Mouse (Mus musculus) kidney, postnatal 0 days (tissue): ENCODE measurements around the gene Gmds. TPM values are rescaled to one million over a fixed set of nuclear protein-coding genes. Genes with fewer than 3 reads are reported as not detected.

ENCODE experiments used
- ATAC-seq: fragments of 200-750 bp; cut with Nextera tagmentation; replicated peaks from 2 replicates; pipeline ENCODE4 v1.8.0; 2017; ENCODE audit warnings: low read depth, moderate number of reproducible peaks, moderate TSS enrichment, moderate library complexity; ENCODE audit not compliant: low FRiP score
- DNase-seq: peaks from one replicate; pipeline ENCODE4 v3.0.0-alpha.2; 2016; ENCODE audit warnings: low spot score
- H3K27ac ChIP-seq: fragments of 300-500 bp; sonication (generic); 2 replicates; pipeline ENCODE4 v1.5.1; 2014; ENCODE audit warnings: mild to moderate bottlenecking
- H3K27me3 ChIP-seq: fragments of 300-500 bp; sonication (generic); 2 replicates; pipeline ENCODE4 v1.6.1; 2014; ENCODE audit warnings: low read length, mixed read lengths; ENCODE audit not compliant: insufficient read depth
- H3K36me3 ChIP-seq: fragments of 300-500 bp; sonication (generic); 2 replicates; pipeline ENCODE4 v1.6.1; 2014; ENCODE audit warnings: low read length, mixed read lengths; ENCODE audit not compliant: insufficient read depth
- H3K4me1 ChIP-seq: fragments of 300-500 bp; sonication (generic); replicated peaks from 2 replicates; pipeline ENCODE4 v1.6.1; 2014; ENCODE audit warnings: antibody characterized with exemption, low read length, mixed read lengths; ENCODE audit not compliant: insufficient read depth
- H3K4me2 ChIP-seq: fragments of 300-500 bp; sonication (generic); 2 replicates; pipeline ENCODE4 v1.6.1; 2014; ENCODE audit warnings: mild to moderate bottlenecking, low read length, moderate library complexity, mixed read lengths
- H3K4me3 ChIP-seq: fragments of 300-500 bp; sonication (generic); replicated peaks from 2 replicates; pipeline ENCODE4 v1.5.1; 2014; ENCODE audit warnings: low read depth, low read length
- H3K9ac ChIP-seq: fragments of 300-500 bp; sonication (generic); 2 replicates; pipeline ENCODE4 v1.6.1; 2014; ENCODE audit warnings: low read depth, low read length
- H3K9me3 ChIP-seq: fragments of 300-500 bp; sonication (generic); replicated peaks from 2 replicates; pipeline ENCODE4 v1.6.1; 2016; ENCODE audit warnings: low read length, inconsistent platforms, mixed read lengths
- CTCF ChIP-seq: IDR thresholded peaks from 2 replicates; pipeline ENCODE4 v1.5.1; 2016; ENCODE audit warnings: antibody characterized with exemption, low read depth, mild to moderate bottlenecking, moderate library complexity
- WGBS: fragments of 180-500 bp; shearing (Covaris S2); extraction: QIAGEN DNeasy Blood & Tissue Kit; methylation state at CpG from one replicate; pipeline ENCODE4 v1.1.7; 2014; 5-methylcytosine and 5-hydroxymethylcytosine counted together
- polyA plus RNA-seq: library from polyadenylated mRNA; unstranded; fragments of >200 nt; fragmentation: Nextera tagmentation; extraction: Ambion mirVana; gene quantifications from 2 replicates; pipeline ENCODE4 v1.2.1, GENCODE M21; 2015

Gene Gmds
- polyA plus RNA-seq, 1 experiment from 2014 or later: 32.7 TPM

- Histone ChIP-seq H3K9me3 (no peaks in the 10 kb centered on the region), H3K4me2 (no peak overlapping the region), H3K9ac (no peak overlapping the region), H3K4me1 (no peaks in the 10 kb centered on the region), H3K27me3 (no peaks in the 10 kb centered on the region), H3K27ac (no peak overlapping the region), H3K36me3 (no peaks in the 10 kb centered on the region), H3K4me3 (no peak overlapping the region)
- TF ChIP-seq CTCF: no peak
- no peak for ATAC-seq
- WGBS: 93% methylated on average over 1 of the region's 1 CpGs
- DNase-seq: no peak
Observed at GRCm38 (mm10) chr13:31929299-31929698, 409.2 kb downstream of the Gmds start.

GRCm38 (mm10) chr13:31926599-31926998, 411.9 kb downstream of the Gmds start:
- TF ChIP-seq CTCF: no peak
- Histone ChIP-seq H3K9me3 (no peaks in the 10 kb centered on the region), H3K4me3 (no peak overlapping the region), H3K36me3 (no peaks in the 10 kb centered on the region), H3K4me1 (no peaks in the 10 kb centered on the region), H3K4me2 (no peak overlapping the region), H3K9ac (no peak overlapping the region), H3K27me3 (no peaks in the 10 kb centered on the region), H3K27ac (no peak overlapping the region)
- DNase-seq (no peak), ATAC-seq (no peak)
- 80% methylated on average over 5 of the region's 5 CpGs for WGBS

- TF ChIP-seq CTCF: no peak
- WGBS: 69% methylated on average over 4 of the region's 4 CpGs
- Histone ChIP-seq H3K36me3 (no peaks in the 10 kb centered on the region), H3K27me3 (no peaks in the 10 kb centered on the region), H3K4me2 (no peak overlapping the region), H3K27ac (no peak overlapping the region), H3K9me3 (no peaks in the 10 kb centered on the region), H3K4me1 (no peaks in the 10 kb centered on the region), H3K4me3 (no peak overlapping the region), H3K9ac (no peak overlapping the region)
- DNase-seq (no peak), ATAC-seq (no peak)
Observed at GRCm38 (mm10) chr13:31924506-31924905, 414.0 kb downstream of the Gmds start.

DNA sequence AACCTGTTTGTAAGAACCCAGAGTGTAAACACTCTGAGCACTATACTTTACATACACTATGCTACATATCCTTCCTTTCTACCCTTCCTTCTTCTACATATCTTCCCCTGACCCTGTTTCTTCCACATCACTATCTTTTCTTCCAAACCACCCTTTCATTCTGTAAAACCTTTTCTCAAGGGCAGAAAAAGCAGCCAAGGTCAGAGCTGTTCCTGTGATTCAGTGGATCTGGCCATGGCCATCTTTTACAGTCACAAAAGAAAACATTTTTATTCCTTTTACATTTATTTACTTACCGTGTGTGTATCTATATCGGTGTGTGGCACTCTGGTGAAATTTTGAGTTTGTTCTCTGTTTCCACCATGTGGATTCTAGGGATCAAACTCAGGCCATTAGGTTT, 418.8 kb downstream of the Gmds start:
- no peaks in the 10 kb centered on the region for H3K36me3 ChIP-seq
- DNase-seq (no peak), ATAC-seq (no peak)
- no peak overlapping the region for H3K27ac ChIP-seq
- no peak overlapping the region for H3K9ac ChIP-seq
- no peak for TF ChIP-seq CTCF
- no peak overlapping the region for H3K4me3 ChIP-seq
- H3K4me1 ChIP-seq: 0 out of 2 replicates have a peak, but pooled peaks cover 5% of the 10 kb centered on the region
- 79% methylated on average over 2 of the region's 2 CpGs for WGBS
- H3K27me3 ChIP-seq: no peaks in the 10 kb centered on the region
- H3K9me3 ChIP-seq: no peaks in the 10 kb centered on the region
- H3K4me2 ChIP-seq: no peak overlapping the region

DNA sequence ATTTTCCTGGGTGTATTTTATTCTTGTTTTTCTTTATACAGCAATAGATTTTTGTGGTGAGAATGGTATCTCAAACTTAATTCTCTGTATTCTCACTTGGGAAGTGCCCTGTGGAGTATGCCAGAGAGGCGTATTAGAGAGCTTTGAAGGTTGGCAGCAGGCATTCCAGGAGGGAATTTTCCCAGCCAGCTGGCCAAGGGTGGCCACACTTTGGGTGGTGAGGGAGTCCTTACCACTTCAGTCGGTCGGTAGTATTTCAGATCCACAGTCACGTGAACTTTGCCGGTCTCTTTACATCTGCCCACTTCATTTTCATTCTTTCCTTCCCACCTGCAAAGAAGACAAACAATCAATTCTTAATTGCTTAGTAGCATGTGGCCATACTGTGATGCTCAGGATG, 421.2 kb downstream of the Gmds start:
- ATAC-seq (no peak), DNase-seq (no peak)
- no peaks in the 10 kb centered on the region for H3K36me3 ChIP-seq
- TF ChIP-seq CTCF: no peak
- H3K4me1 ChIP-seq: 0 out of 2 replicates have a peak, but pooled peaks cover 5% of the 10 kb centered on the region
- H3K27ac ChIP-seq: no peak overlapping the region
- H3K9me3 ChIP-seq: no peaks in the 10 kb centered on the region
- no peak overlapping the region for H3K4me2 ChIP-seq
- WGBS: 80% methylated on average over 5 of the region's 5 CpGs
- no peak overlapping the region for H3K4me3 ChIP-seq
- no peak overlapping the region for H3K9ac ChIP-seq
- no peaks in the 10 kb centered on the region for H3K27me3 ChIP-seq

- no peak for ATAC-seq
- no peak for DNase-seq
- no peaks in the 10 kb centered on the region for H3K9me3 ChIP-seq
- TF ChIP-seq CTCF: no peak
- H3K4me1 ChIP-seq: peaks cover 11% of the 10 kb centered on the region; the same call in 1 of the 2 replicates
- H3K36me3 ChIP-seq: no peaks in the 10 kb centered on the region
- H3K4me3 ChIP-seq: no peak overlapping the region
- WGBS: 62% methylated on average over 6 of the region's 6 CpGs
- no peak overlapping the region for H3K27ac ChIP-seq
- no peak overlapping the region for H3K4me2 ChIP-seq
- H3K9ac ChIP-seq: no peak overlapping the region
- H3K27me3 ChIP-seq: no peaks in the 10 kb centered on the region
Observed at GRCm38 (mm10) chr13:31915748-31916147, 422.8 kb downstream of the Gmds start.

DNA sequence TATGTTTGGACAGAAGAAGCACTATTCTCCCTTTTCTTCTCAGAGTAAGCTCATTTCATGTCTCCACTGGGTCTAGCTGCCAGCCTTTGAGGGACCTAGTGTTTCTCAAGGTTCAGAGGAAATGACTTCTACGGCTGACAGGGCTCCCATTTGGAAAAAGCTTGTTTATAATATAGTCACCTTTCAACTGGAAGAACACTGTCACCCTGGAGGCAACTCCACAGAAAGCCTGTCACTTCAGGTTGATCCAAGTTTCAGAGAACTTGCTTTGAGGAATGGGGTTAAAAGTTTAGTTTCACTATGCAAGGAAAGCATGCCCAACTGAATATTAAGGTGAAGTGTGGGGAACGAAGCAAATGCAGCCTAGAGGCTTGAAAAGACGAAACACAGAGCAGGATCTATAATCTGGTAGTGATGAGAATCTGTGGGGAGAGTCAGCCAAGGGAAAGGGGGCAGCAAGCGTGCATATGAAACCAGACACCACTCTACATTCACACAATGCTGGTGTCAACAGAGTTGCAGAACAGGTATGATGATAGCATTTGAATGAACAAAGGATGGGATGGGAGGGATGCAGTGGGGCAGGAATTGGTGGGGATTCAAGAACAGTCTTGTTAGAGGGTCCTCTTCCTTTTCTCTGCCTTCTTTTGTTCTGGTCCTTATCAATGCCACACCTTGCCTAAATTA, 423.5 kb downstream of the Gmds start:
- Histone ChIP-seq H3K4me3 (no peak overlapping the region), H3K27ac (no peak overlapping the region), H3K36me3 (no peaks in the 10 kb centered on the region), H3K9ac (no peak overlapping the region), H3K9me3 (no peaks in the 10 kb centered on the region), H3K4me2 (no peak overlapping the region), H3K4me1 (peaks cover 11% of the 10 kb centered on the region; the same call in 1 of the 2 replicates), H3K27me3 (no peaks in the 10 kb centered on the region)
- DNase-seq: no peak
- ATAC-seq: no peak
- 69% methylated on average over 4 of the region's 4 CpGs for WGBS
- no peak for TF ChIP-seq CTCF
